In genomic region chr3:139397077-139397865, GRCm38 (mm10) we compare ENCODE assay signal across 13 mouse cellular contexts.
DNase-seq lines count a peak whose midpoint lies in the region; ATAC-seq lines count a peak whose summit lies in the region.
"Had no signal": no experiment of that assay in that cellular context is flagged by ENCODE, and none has a peak within 500 bp of the region (broad histone marks: within the 10 kb centered on the region; RNA-seq: fewer than 3 reads in every experiment).

No protein-coding gene starts in this region.

- no peaks in the 10 kb centered on the region for H3K36me3 ChIP-seq in hindbrain, embryonic 12.5 days

- no peaks in the 10 kb centered on the region for H3K4me1 ChIP-seq in hindbrain, embryonic 12.5 days
- H3K4me1 ChIP-seq: megakaryocyte, embryonic 14.5 days had no signal

- intact Hi-C loops in left cerebral cortex, postnatal 4 days (cut with DNase I): no loop called here

- H3K9ac ChIP-seq in hindbrain, embryonic 12.5 days: no peak overlapping the region

- ATAC-seq in frontal cortex, adult (ENCODE audit: low TSS enrichment): peak; percentile 92
- ATAC-seq in hindbrain, embryonic 12.5 days (ENCODE audit: low FRiP score): peak; percentile 81
- ATAC-seq: Patski had no signal

- no peaks in the 10 kb centered on the region for H3K27me3 ChIP-seq in hindbrain, embryonic 12.5 days
- H3K27me3 ChIP-seq: megakaryocyte, embryonic 14.5 days; Patski had no signal

- no peak overlapping the region for H3K4me3 ChIP-seq in hindbrain, embryonic 12.5 days
- H3K4me3 ChIP-seq: erythroblast, embryonic 14.5 days; megakaryocyte, embryonic 14.5 days had no signal

- DNase-seq in frontal cortex, postnatal 10 days (ENCODE audit: low spot score in 2 of 2): no peak
- peak; percentile 10 to 42 for DNase-seq in left cerebral cortex, adult 18-20 months (ENCODE audit: low spot score in 2 of 2)
- no peak for DNase-seq in left cerebral cortex, postnatal 4 days
- DNase-seq in mesoderm, embryonic 11.5 days (ENCODE audit: low read depth, low spot score): peak; percentile 7
- no peak for DNase-seq in thymus, postnatal 25 days
- no peak for DNase-seq in cerebellum, adult 11 months
- DNase-seq: adrenal gland, postnatal 25 days; cerebellum, postnatal 14 days had no signal

- H3K27ac ChIP-seq in hindbrain, embryonic 12.5 days: 0 out of 2 replicates have a peak overlapping the region, but pooled peaks have one; percentile 12

- WGBS in hindbrain, embryonic 12.5 days: 44% methylated on average over 9 of the region's 9 CpGs

- H3K4me2 ChIP-seq in hindbrain, embryonic 12.5 days (replicated peaks): peak overlapping the region; percentile 24; the same call in 1 of the 2 replicates

- peaks cover 5% of the 10 kb centered on the region; the same call in 1 of the 2 replicates for H3K9me3 ChIP-seq in hindbrain, embryonic 12.5 days (replicated peaks)

Comparison
In these comparisons a context has a peak if more than half of its experiments do, and no peak if none do; other contexts are left out.
1. DNase-seq: peak in left cerebral cortex, adult 18-20 months (2 of 2) and mesoderm, embryonic 11.5 days (single experiment); none in frontal cortex, postnatal 10 days (0 of 2), left cerebral cortex, postnatal 4 days (single experiment), thymus, postnatal 25 days (single experiment) and cerebellum, adult 11 months (single experiment).